Mouse (Mus musculus) adrenal gland, postnatal 4 days (tissue): ENCODE data around the gene Fgfr2. TPM values are rescaled to one million over a fixed set of nuclear protein-coding genes. Genes with fewer than 3 reads are reported as not detected.

Experiments used
- DNase-seq, 2 experiments: peaks; one replicate each; pipeline ENCODE4 v3.0.0; 2021 to 2022; ENCODE audit warnings: low spot score in 2 of 2, mixed read lengths in 2 of 2
- total RNA-seq, 2 experiments: library from RNA; stranded (reverse); gene quantifications; 2 replicates each; pipeline ENCODE4 v1.2.3; 2021

The Fgfr2 gene
- total RNA-seq, 2 experiments from 2014 or later, result 205 to 210 TPM

- no peak for DNase-seq
Measured at GRCm38 (mm10) chr7:132781130-132781814, 341.9 kb downstream of the Fgfr2 start.

GRCm38 (mm10) chr7:132780611-132781010 lies 342.5 kb downstream of the Fgfr2 start:
- no peak for DNase-seq

- DNase-seq, result no peak
Measured at GRCm38 (mm10) chr7:132778630-132779029, 344.5 kb downstream of the Fgfr2 start.

- DNase-seq, result no peak
Measured at GRCm38 (mm10) chr7:132777728-132778453, 345.3 kb downstream of the Fgfr2 start.

- DNase-seq, result no peak
Measured at GRCm38 (mm10) chr7:132777117-132777516, 346.0 kb downstream of the Fgfr2 start.

GRCm38 (mm10) chr7:132776338-132777111 lies 346.6 kb downstream of the Fgfr2 start:
- peak in 1 of 2 experiments; percentile 43 for DNase-seq

GRCm38 (mm10) chr7:132775922-132776321 lies 347.2 kb downstream of the Fgfr2 start:
- DNase-seq, result no peak

- DNase-seq, result peak in 1 of 2 experiments; percentile 27
Measured at GRCm38 (mm10) chr7:132775333-132775732, 347.8 kb downstream of the Fgfr2 start.

- no peak for DNase-seq
Measured at GRCm38 (mm10) chr7:132773011-132773705, 350.0 kb downstream of the Fgfr2 start.

- DNase-seq, result no peak
Measured at GRCm38 (mm10) chr7:132772440-132772839, 350.7 kb downstream of the Fgfr2 start.

GRCm38 (mm10) chr7:132768498-132769344 lies 354.4 kb downstream of the Fgfr2 start:
- DNase-seq, result no peak

- no peak for DNase-seq
Measured at GRCm38 (mm10) chr7:132767999-132768370, 355.2 kb downstream of the Fgfr2 start.

GRCm38 (mm10) chr7:132767233-132767998 lies 355.7 kb downstream of the Fgfr2 start:
- DNase-seq, result no peak

GRCm38 (mm10) chr7:132766235-132766871 lies 356.8 kb downstream of the Fgfr2 start:
- DNase-seq, result no peak

- DNase-seq, result no peak
Measured at GRCm38 (mm10) chr7:132765629-132766186, 357.4 kb downstream of the Fgfr2 start.

GRCm38 (mm10) chr7:132764896-132765491 lies 358.2 kb downstream of the Fgfr2 start:
- no peak for DNase-seq

GRCm38 (mm10) chr7:132764314-132764713 lies 358.8 kb downstream of the Fgfr2 start:
- no peak for DNase-seq

GRCm38 (mm10) chr7:132763911-132764310 lies 359.2 kb downstream of the Fgfr2 start:
- no peak for DNase-seq
